Mouse (Mus musculus) T-cell, adult 2 months (primary cell): ENCODE results near the gene Sde2.
"Not testable (repeated sequence)": the region's sequence is repeated elsewhere in the genome, so short reads cannot be mapped to it uniquely, and the experiment has no call there.

ENCODE experiments used
- DNase-seq: peaks from one replicate; pipeline ENCODE4 v3.0.0; 2022; ENCODE audit warnings: low spot score

Sde2 gene

GRCm38 (mm10) chr1:180835273-180836015 is 15.5 kb upstream of the Sde2 start:
- DNase-seq: no peak

- DNase-seq: not testable (repeated sequence)
Measured at GRCm38 (mm10) chr1:180836467-180836866, 14.5 kb upstream of the Sde2 start.

GRCm38 (mm10) chr1:180837186-180837585 is 13.7 kb upstream of the Sde2 start:
- no peak for DNase-seq

- no peak for DNase-seq
Measured at GRCm38 (mm10) chr1:180838014-180838413, 12.9 kb upstream of the Sde2 start.

GRCm38 (mm10) chr1:180839201-180839910 is 11.6 kb upstream of the Sde2 start:
- DNase-seq: no peak

GRCm38 (mm10) chr1:180841561-180842300 is 9.2 kb upstream of the Sde2 start:
- DNase-seq: no peak

GRCm38 (mm10) chr1:180848114-180848510 is 2.8 kb upstream of the Sde2 start:
- DNase-seq: peak; percentile 80

- peak; percentile 75 for DNase-seq
Measured at GRCm38 (mm10) chr1:180848511-180849241, 2.3 kb upstream of the Sde2 start.

GRCm38 (mm10) chr1:180849701-180850301 is 1.1 kb upstream of the Sde2 start:
- no peak for DNase-seq

GRCm38 (mm10) chr1:180858763-180859162 is 7.8 kb downstream of the Sde2 start:
- no peak for DNase-seq

GRCm38 (mm10) chr1:180860030-180860429 is 9.1 kb downstream of the Sde2 start:
- DNase-seq: no peak

- DNase-seq: peak; percentile 28
Measured at GRCm38 (mm10) chr1:180863606-180864005, 12.7 kb downstream of the Sde2 start.

GRCm38 (mm10) chr1:180866001-180866400 is 15.1 kb downstream of the Sde2 start:
- no peak for DNase-seq

GRCm38 (mm10) chr1:180870122-180870650 is 19.3 kb downstream of the Sde2 start:
- no peak for DNase-seq

- peak; percentile 72 for DNase-seq
Measured at GRCm38 (mm10) chr1:180873861-180874484, 23.0 kb downstream of the Sde2 start.

- no peak for DNase-seq
Measured at GRCm38 (mm10) chr1:180874615-180875014, 23.7 kb downstream of the Sde2 start.

GRCm38 (mm10) chr1:180875126-180875525 is 24.2 kb downstream of the Sde2 start:
- DNase-seq: no peak

GRCm38 (mm10) chr1:180877466-180877865 is 26.5 kb downstream of the Sde2 start:
- DNase-seq: no peak

- no peak for DNase-seq
Measured at GRCm38 (mm10) chr1:180881768-180882167, 30.8 kb downstream of the Sde2 start.

GRCm38 (mm10) chr1:180883731-180884130 is 32.8 kb downstream of the Sde2 start:
- no peak for DNase-seq

- peak; percentile 62 for DNase-seq
Measured at GRCm38 (mm10) chr1:180884484-180884883, 33.6 kb downstream of the Sde2 start.
